Mouse (Mus musculus): ENCODE results near the gene Gm17606.

The Gm17606 gene

DNA sequence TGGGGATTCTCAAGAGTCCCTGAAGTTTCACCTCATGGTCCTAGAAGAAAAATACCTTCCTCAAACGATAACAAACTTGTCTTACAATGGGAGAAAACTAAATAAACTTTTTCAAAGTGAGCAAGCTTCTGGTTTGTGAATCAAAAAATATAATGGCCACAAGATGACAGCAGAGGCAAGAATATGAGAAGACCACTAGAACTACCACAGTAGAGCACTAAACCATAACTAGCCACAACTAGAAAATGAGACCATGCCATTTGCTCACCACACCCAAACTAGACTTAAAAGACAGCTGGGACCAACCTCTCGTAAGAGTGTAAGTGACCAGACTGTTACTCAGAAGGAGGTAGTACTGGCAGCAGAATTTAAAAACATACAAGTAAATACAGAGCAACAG, 19.3 kb downstream of the Gm17606 start:
- DNase-seq (ENCODE audit: low spot score in 2 of 2), result no peak

- DNase-seq (ENCODE audit: low spot score in 2 of 2), result no peak
Measured at GRCm38 (mm10) chr14:54664477-54665222, 23.9 kb downstream of the Gm17606 start.

GRCm38 (mm10) chr14:54669381-54669780, 28.6 kb downstream of the Gm17606 start:
- peak; percentile 32 to 56 for DNase-seq (ENCODE audit: low spot score in 2 of 2)

DNA sequence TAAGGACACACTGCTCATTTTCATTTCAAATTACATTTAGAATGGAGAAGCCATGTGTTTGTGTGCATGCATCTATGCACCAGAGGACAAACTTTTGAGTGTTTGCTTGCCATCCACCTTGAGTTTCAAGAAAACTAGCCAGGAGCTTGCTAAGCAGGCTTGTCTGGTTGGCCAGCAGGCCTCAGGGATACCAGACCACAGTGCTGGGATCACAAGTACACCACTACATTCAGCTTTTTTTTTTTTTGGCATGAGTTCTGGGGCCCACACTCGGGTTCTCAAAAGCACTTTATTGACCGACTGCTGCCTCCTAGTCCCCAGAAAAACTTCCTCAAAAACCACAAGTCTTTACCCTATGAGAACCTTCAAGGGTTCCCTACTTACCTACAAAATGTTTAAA, 33.6 kb downstream of the Gm17606 start:
- DNase-seq (ENCODE audit: low spot score in 2 of 2), result no peak

DNA sequence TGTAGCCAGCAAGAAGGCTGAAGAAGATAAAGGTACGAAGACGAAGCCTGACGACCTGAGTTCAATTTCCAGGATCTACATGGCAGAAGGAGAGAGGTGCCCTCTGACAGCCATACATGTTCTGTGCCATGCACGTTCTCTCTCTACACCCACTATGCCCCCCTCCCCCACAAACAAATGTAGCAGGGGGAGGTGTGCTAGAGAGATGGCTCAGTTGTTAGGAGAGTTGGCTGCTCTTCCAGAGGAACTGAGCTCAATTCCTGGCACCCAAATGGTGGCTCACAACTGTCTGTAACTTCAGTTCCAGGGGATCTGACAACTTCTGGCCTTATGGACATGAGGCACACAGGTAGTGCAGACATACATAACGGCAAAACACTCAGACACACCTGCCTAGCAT, 35.5 kb downstream of the Gm17606 start:
- no peak for DNase-seq (ENCODE audit: low spot score in 2 of 2)

- DNase-seq (ENCODE audit: low spot score in 2 of 2), result no peak
Measured at GRCm38 (mm10) chr14:54678657-54679304, 38.0 kb downstream of the Gm17606 start.

DNA sequence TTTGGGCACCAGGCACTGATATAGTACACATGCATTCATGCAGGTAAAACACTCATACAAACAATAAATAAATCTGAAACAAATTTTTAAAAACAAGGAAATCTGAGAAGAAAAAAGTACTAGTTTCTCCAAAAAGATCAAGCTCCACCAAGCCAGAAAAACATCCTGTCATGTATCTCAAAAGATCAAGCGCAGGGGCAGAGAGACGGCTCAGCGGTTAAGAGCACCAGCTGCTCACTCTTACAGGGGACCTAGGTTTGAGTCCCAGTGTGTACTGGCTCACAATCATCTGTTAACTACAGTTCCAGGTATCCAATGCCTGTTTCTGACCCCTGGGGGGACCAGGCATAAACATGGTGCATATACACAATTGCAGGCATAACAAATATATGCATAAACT, 41.6 kb downstream of the Gm17606 start:
- no peak for DNase-seq (ENCODE audit: low spot score in 2 of 2)

GRCm38 (mm10) chr14:54685471-54685870, 44.7 kb downstream of the Gm17606 start:
- no peak for DNase-seq (ENCODE audit: low spot score in 2 of 2)

DNA sequence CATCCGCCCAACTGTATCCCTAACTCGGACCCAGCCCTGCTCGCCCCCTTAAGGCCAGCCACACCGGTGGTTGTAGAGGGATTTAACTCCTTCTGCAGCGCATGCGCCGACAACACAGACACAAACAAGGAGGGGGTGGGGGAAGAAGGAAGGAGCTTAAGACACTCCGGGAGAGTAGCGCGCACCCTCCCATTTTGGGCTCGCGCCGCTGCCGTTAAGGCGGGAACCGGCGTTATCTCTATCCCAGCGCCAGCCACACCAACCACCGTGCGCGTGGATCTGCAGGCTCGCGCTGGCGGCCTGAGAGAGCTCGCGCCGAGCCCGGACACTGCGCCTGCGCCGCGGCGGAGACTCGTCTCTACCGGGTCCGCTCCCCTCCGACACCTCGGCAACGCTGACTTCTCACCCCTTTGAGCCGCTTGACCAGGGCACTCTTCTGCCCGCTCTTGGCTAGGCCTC, 45.3 kb downstream of the Gm17606 start, which contains the start of gene 1700123O20Rik:
TSS of gene 1700123O20Rik (plus strand) at position 154 of the 459 bp plus-strand sequence.
- no peak for DNase-seq (ENCODE audit: low spot score in 2 of 2)

DNA sequence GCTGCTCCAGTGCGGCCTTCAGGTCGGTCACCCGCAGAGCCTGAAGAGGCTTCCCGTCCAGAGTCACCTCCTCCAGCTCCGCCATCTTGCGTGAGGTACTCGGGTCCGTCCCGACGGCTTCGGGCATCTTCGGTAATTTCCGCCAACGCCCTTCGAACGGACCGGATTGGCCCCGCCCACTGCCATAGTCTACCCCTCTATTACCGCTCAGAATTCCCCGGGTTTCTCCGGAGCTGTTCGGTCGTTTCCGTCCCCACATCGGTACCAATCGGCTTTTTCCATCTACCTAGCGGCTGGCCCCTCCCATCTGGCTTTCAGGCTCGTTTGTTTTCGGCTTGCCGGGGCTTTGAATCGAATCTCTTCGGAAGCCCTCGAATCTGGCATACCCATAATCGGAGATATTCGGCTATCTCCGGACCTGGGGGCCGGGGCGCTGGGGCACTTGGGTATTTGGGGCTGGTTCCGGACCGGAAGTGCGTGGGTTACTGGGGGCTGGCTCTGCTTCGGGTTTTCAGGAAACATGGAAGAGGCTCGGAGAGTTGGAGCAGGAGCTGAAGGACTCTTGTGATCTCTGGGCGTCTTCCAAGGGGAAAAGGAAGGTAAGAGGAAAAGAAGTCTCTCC, 45.9 kb downstream of the Gm17606 start, which contains the start of gene Acin1:
TSS of gene Acin1 (minus strand) at position 410 of the 622 bp plus-strand sequence.
- peak; percentile 100 for DNase-seq (ENCODE audit: low spot score in 2 of 2)

- DNase-seq (ENCODE audit: low spot score in 2 of 2), result no peak
Measured at GRCm38 (mm10) chr14:54687251-54687650, 46.5 kb downstream of the Gm17606 start.

GRCm38 (mm10) chr14:54695042-54695441, 54.3 kb downstream of the Gm17606 start:
- DNase-seq (ENCODE audit: low spot score in 2 of 2), result no peak

GRCm38 (mm10) chr14:54696752-54697151, 56.0 kb downstream of the Gm17606 start:
- no peak for DNase-seq (ENCODE audit: low spot score in 2 of 2)
